Mouse (Mus musculus): ENCODE measurements around the gene Gtdc1. TPM values are rescaled to one million over a fixed set of nuclear protein-coding genes. Genes with fewer than 3 reads are reported as not detected.

The Gtdc1 gene
- polyA plus RNA-seq, 1 experiment from 2014 or later, result 9.2 TPM

GRCm38 (mm10) chr2:44559242-44559944 lies 368.1 kb downstream of the Gtdc1 start:
- Histone ChIP-seq H3K4me3 (no peak overlapping the region), H3K4me1 (peaks cover 32% of the 10 kb centered on the region), H3K27me3 (replicated peaks; ENCODE audit: low read depth, poor library complexity, severe bottlenecking) (peaks cover 50% of the 10 kb centered on the region), H3K27ac (replicated peaks) (no peak overlapping the region), H3K36me3 (replicated peaks) (no peaks in the 10 kb centered on the region), H3K9me3 (no peaks in the 10 kb centered on the region)
- 64% methylated on average over 6 of the region's 6 CpGs for WGBS
- DNase-seq (ENCODE audit: low spot score), result no peak

DNA sequence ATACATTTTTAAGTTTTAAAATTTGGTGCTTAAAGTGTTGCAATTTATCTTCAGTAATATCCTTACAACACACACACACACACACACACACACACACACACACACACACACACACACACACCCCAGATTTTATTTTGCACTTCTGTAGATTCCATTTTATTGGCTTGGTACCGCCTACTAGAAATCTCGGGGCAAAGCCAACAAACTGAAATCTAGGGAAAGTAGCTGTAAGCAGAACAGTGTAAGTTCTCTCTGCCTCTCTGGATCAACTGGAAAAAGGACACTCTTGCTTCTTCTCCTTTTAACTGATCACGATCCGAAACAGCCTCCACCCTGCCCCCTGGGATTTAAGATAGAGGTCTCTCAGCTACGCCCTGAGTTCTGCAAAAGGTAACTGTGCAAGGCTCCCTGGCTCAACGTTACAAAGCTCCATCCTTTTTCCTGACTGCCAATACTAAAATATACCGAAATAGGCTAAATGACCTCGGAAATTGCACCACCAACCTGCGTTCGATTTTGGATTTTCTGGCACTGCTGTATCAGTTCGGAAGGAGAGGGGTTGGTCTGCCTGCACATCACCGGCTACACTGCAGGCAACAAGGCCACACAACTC lies 369.7 kb downstream of the Gtdc1 start:
- peak overlapping the region; percentile 69; the same call in 1 of the 2 replicates for H3K4me3 ChIP-seq
- no peaks in the 10 kb centered on the region for H3K36me3 ChIP-seq (replicated peaks)
- no peak for DNase-seq (ENCODE audit: low spot score)
- H3K27ac ChIP-seq (replicated peaks), result no peak overlapping the region
- H3K27me3 ChIP-seq (replicated peaks; ENCODE audit: low read depth, poor library complexity, severe bottlenecking), result peaks cover 50% of the 10 kb centered on the region
- H3K4me1 ChIP-seq, result peaks cover 32% of the 10 kb centered on the region
- H3K9me3 ChIP-seq, result no peaks in the 10 kb centered on the region
- 40% methylated on average over 12 of the region's 12 CpGs for WGBS

GRCm38 (mm10) chr2:44556861-44557592 lies 370.4 kb downstream of the Gtdc1 start:
- Histone ChIP-seq H3K4me1 (peaks cover 32% of the 10 kb centered on the region), H3K27me3 (replicated peaks; ENCODE audit: low read depth, poor library complexity, severe bottlenecking) (peaks cover 50% of the 10 kb centered on the region), H3K9me3 (no peaks in the 10 kb centered on the region), H3K36me3 (replicated peaks) (no peaks in the 10 kb centered on the region), H3K27ac (replicated peaks) (peak overlapping the region; percentile 82), H3K4me3 (peak overlapping the region; percentile 69)
- WGBS, result 1% methylated on average over 42 of the region's 42 CpGs
- DNase-seq (ENCODE audit: low spot score), result peak; percentile 66

GRCm38 (mm10) chr2:44554716-44555115 lies 372.7 kb downstream of the Gtdc1 start:
- 87% methylated on average over 3 of the region's 3 CpGs for WGBS
- Histone ChIP-seq H3K27me3 (replicated peaks; ENCODE audit: low read depth, poor library complexity, severe bottlenecking) (peaks cover 40% of the 10 kb centered on the region), H3K4me1 (peaks cover 32% of the 10 kb centered on the region), H3K36me3 (replicated peaks) (no peaks in the 10 kb centered on the region), H3K27ac (replicated peaks) (no peak overlapping the region), H3K4me3 (no peak overlapping the region), H3K9me3 (no peaks in the 10 kb centered on the region)
- no peak for DNase-seq (ENCODE audit: low spot score)

- H3K4me3 ChIP-seq, result no peak overlapping the region
- H3K9me3 ChIP-seq, result no peaks in the 10 kb centered on the region
- no peak for DNase-seq (ENCODE audit: low spot score)
- H3K36me3 ChIP-seq (replicated peaks), result no peaks in the 10 kb centered on the region
- no peak overlapping the region for H3K27ac ChIP-seq (replicated peaks)
- no peaks in the 10 kb centered on the region for H3K4me1 ChIP-seq
- no peaks in the 10 kb centered on the region for H3K27me3 ChIP-seq (replicated peaks; ENCODE audit: low read depth, poor library complexity, severe bottlenecking)
- 93% methylated on average over 6 of the region's 6 CpGs for WGBS
These were observed 378.1 kb downstream of the Gtdc1 start for GRCm38 (mm10) chr2:44549311-44549710.

- no peaks in the 10 kb centered on the region for H3K36me3 ChIP-seq (replicated peaks)
- H3K4me1 ChIP-seq, result no peaks in the 10 kb centered on the region
- H3K27ac ChIP-seq (replicated peaks), result no peak overlapping the region
- no peaks in the 10 kb centered on the region for H3K27me3 ChIP-seq (replicated peaks; ENCODE audit: low read depth, poor library complexity, severe bottlenecking)
- no peak overlapping the region for H3K4me3 ChIP-seq
- no peaks in the 10 kb centered on the region for H3K9me3 ChIP-seq
- no peak for DNase-seq (ENCODE audit: low spot score)
These were observed 384.7 kb downstream of the Gtdc1 start for GRCm38 (mm10) chr2:44542775-44543174.

- WGBS, result 93% methylated on average over 6 of the region's 6 CpGs
- DNase-seq (ENCODE audit: low spot score), result no peak
- Histone ChIP-seq H3K4me3 (no peak overlapping the region), H3K9me3 (no peaks in the 10 kb centered on the region), H3K4me1 (no peaks in the 10 kb centered on the region), H3K27me3 (replicated peaks; ENCODE audit: low read depth, poor library complexity, severe bottlenecking) (no peaks in the 10 kb centered on the region), H3K27ac (replicated peaks) (no peak overlapping the region), H3K36me3 (replicated peaks) (no peaks in the 10 kb centered on the region)
These were observed 385.7 kb downstream of the Gtdc1 start for GRCm38 (mm10) chr2:44541726-44542125.

- Histone ChIP-seq H3K27me3 (replicated peaks; ENCODE audit: low read depth, poor library complexity, severe bottlenecking) (no peaks in the 10 kb centered on the region), H3K4me3 (no peak overlapping the region), H3K9me3 (no peaks in the 10 kb centered on the region), H3K4me1 (no peaks in the 10 kb centered on the region), H3K36me3 (replicated peaks) (no peaks in the 10 kb centered on the region), H3K27ac (replicated peaks) (no peak overlapping the region)
- WGBS, result 87% methylated on average over 6 of the region's 6 CpGs
- DNase-seq (ENCODE audit: low spot score), result no peak
These were observed 386.6 kb downstream of the Gtdc1 start for GRCm38 (mm10) chr2:44540881-44541280.

DNA sequence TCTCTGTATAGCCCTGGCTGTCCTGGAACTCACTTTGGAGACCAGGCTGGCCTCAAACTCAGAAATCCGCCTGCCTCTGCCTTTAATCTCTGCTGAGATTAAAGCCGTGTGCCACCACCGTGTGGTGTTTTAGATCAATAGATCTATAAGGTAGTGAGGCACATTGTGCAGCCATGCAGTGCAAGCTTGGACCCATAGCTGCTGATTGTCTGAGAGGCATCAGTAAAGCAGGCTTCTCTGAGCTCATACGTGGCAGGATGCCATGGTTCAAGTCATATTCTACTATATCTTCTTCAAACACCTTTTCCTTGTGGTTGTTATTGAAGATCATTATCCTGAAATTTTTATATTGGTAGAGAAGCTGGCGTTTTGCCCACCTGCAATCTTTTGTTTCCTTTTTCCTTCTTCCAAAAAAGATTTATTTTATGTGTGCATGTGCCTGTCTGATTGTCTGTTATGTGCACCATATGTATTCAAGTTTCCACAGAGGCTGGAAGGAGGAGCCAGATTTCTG lies 388.3 kb downstream of the Gtdc1 start:
- WGBS, result 82% methylated on average over 5 of the region's 5 CpGs
- Histone ChIP-seq H3K9me3 (no peaks in the 10 kb centered on the region), H3K27ac (replicated peaks) (no peak overlapping the region), H3K4me1 (no peaks in the 10 kb centered on the region), H3K27me3 (replicated peaks; ENCODE audit: low read depth, poor library complexity, severe bottlenecking) (no peaks in the 10 kb centered on the region), H3K4me3 (no peak overlapping the region), H3K36me3 (replicated peaks) (no peaks in the 10 kb centered on the region)
- no peak for DNase-seq (ENCODE audit: low spot score)

DNA sequence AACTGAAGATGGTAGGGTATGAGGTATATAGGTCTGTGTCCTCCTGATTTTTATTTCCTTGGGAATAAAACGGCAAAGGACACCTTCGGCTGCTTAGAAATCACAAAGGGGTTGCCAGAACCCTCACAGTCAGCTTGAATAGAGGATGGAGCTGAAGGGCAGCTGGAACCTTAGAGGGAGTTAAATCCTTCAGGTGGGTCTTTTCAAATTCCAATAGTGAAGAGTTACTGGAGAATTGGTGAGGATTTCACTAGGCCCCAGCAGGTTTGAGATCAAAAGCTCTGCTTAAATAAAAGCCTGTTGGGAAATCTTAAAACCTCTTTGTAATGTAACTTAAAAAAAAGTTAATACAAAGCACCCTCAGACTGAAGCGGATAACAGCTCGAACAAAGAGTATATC lies 389.3 kb downstream of the Gtdc1 start:
- no peaks in the 10 kb centered on the region for H3K4me1 ChIP-seq
- no peaks in the 10 kb centered on the region for H3K9me3 ChIP-seq
- no peak overlapping the region for H3K27ac ChIP-seq (replicated peaks)
- H3K4me3 ChIP-seq, result no peak overlapping the region
- no peaks in the 10 kb centered on the region for H3K27me3 ChIP-seq (replicated peaks; ENCODE audit: low read depth, poor library complexity, severe bottlenecking)
- no peak for DNase-seq (ENCODE audit: low spot score)
- H3K36me3 ChIP-seq (replicated peaks), result no peaks in the 10 kb centered on the region
- WGBS, result 36% methylated on average over 4 of the region's 4 CpGs

DNA sequence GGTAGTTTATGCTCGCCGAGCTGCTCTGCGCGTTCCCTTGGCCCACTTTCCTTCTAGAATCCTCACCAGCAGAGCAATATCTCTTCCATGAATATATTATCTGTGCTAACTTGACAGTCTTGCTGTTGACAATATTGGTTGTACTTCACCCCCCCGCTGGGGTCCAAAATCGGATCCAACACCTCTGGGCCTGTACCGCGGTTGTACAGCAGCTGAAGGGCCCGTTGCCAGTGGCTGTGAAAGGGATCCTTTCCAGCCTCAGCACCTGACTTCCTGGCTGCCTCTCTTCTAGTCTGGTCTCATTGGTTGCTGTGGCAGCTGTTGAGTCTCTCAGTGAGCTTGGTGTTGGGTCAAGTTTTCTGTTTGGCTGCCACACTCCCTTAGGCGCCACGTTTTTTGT lies 391.7 kb downstream of the Gtdc1 start:
- H3K4me1 ChIP-seq, result no peaks in the 10 kb centered on the region
- H3K4me3 ChIP-seq, result no peak overlapping the region
- DNase-seq (ENCODE audit: low spot score), result no peak
- no peaks in the 10 kb centered on the region for H3K27me3 ChIP-seq (replicated peaks; ENCODE audit: low read depth, poor library complexity, severe bottlenecking)
- no peaks in the 10 kb centered on the region for H3K36me3 ChIP-seq (replicated peaks)
- no peaks in the 10 kb centered on the region for H3K9me3 ChIP-seq
- 93% methylated on average over 11 of the region's 11 CpGs for WGBS
- no peak overlapping the region for H3K27ac ChIP-seq (replicated peaks)

DNA sequence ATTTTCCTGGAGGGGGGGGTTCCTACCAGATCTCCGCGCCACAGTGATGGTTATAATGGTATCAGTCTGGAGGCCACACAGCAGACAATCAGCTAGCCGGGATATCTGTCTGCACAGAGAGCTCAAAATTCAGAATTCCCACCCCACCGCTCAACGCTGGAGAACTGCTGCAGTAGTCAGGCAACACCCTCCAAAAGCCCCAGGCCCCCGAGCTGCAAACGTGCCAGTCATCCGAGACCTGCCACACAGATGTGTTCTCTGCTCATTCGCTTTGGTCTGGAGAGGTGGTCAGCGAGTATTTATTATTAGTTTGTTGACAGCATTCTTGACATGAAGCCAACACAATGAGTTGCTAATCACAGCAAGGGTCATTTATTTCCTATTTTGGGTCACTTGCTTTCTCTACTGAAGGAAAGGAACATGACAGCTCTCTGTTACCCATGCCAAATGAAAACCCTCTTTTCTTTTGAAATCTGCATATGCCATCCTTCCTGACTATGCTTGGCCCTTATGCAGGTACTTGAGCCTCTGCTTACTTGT lies 392.3 kb downstream of the Gtdc1 start:
- WGBS, result 82% methylated on average over 10 of the region's 10 CpGs
- no peaks in the 10 kb centered on the region for H3K36me3 ChIP-seq (replicated peaks)
- H3K4me3 ChIP-seq, result no peak overlapping the region
- H3K27ac ChIP-seq (replicated peaks), result no peak overlapping the region
- DNase-seq (ENCODE audit: low spot score), result no peak
- no peaks in the 10 kb centered on the region for H3K9me3 ChIP-seq
- no peaks in the 10 kb centered on the region for H3K4me1 ChIP-seq
- H3K27me3 ChIP-seq (replicated peaks; ENCODE audit: low read depth, poor library complexity, severe bottlenecking), result no peaks in the 10 kb centered on the region

All from embryonic facial prominence, embryonic 10.5 days (tissue).